Mouse (Mus musculus) lung, postnatal 0 days (tissue): ENCODE measurements at regions not wholly inside any gene's neighbourhood (a gene's known extent, or its start where the extent isn't known, plus 50 kb on each side); places are given as distances from the start of the nearest gene placed in this dataset.

Source experiments
- CTCF ChIP-seq: IDR thresholded peaks from 2 replicates; pipeline ENCODE4 v1.5.1; 2016; ENCODE audit warnings: antibody characterized with exemption, mild to moderate bottlenecking
- EP300 ChIP-seq: IDR thresholded peaks from 2 replicates; pipeline ENCODE4 v1.6.1; 2016; ENCODE audit warnings: antibody characterized with exemption, mild to moderate bottlenecking, control low read depth

- TF ChIP-seq CTCF: no peak
- no peak for TF ChIP-seq EP300
These were observed 151.2 kb downstream of the Qdpr start for GRCm38 (mm10) chr5:45298872-45299271.
